Mouse (Mus musculus): ENCODE results near the gene 1700067K01Rik. TPM values are rescaled to one million over a fixed set of nuclear protein-coding genes. Genes with fewer than 3 reads are reported as not detected.

1700067K01Rik gene
- polyA plus RNA-seq, 1 experiment, result 1.5 TPM

GRCm38 (mm10) chr8:83964015-83964765 lies 37.1 kb upstream of the 1700067K01Rik start:
- no peak overlapping the region for H3K9ac ChIP-seq (ENCODE audit: low read depth, poor library complexity, severe bottlenecking)
- no peaks in the 10 kb centered on the region for H3K9me3 ChIP-seq (replicated peaks; ENCODE audit: control insufficient read depth, insufficient read depth, low read length, poor library complexity, severe bottlenecking)
- TF ChIP-seq CTCF (IDR thresholded peaks at IDR 0.05; ENCODE audit: low read depth, low read length), result no peak
- TF ChIP-seq EP300 (IDR thresholded peaks at IDR 0.05; ENCODE audit: insufficient read depth, low read depth, low read length), result no peak
- no peak for TF ChIP-seq POLR2A (IDR thresholded peaks at IDR 0.05; ENCODE audit: insufficient read depth, low read length)
- H3K27me3 ChIP-seq (ENCODE audit: control insufficient read depth, insufficient read depth, low read length, poor library complexity, severe bottlenecking), result no peaks in the 10 kb centered on the region
- no peaks in the 10 kb centered on the region for H3K4me1 ChIP-seq (ENCODE audit: control insufficient read depth, insufficient read depth, low read length)
- H3K36me3 ChIP-seq (ENCODE audit: control insufficient read depth, insufficient read depth, low read length, poor library complexity, severe bottlenecking), result peaks cover 43% of the 10 kb centered on the region
- no peak overlapping the region for H3K27ac ChIP-seq (ENCODE audit: insufficient read depth, low read length)
- H3K4me3 ChIP-seq (ENCODE audit: low read depth, low read length), result no peak overlapping the region

DNA sequence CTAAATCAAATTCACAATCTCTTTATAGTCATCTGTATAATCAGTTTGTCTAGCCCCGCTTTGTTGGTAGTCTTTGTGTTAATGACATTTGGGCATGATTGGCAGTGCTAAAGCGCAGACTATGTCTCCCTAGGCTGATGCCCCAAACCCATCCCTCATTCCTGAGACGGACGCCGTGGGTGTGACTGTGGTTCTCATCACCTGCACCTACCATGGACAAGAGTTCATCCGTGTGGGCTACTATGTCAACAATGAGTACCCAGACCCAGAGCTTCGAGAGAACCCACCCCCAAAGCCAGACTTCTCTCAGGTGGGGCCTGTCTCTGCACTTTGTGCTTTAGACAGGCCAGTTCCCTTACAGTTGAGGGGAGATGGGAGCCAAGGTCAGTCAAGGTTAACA lies 33.6 kb upstream of the 1700067K01Rik start:
- H3K27me3 ChIP-seq (ENCODE audit: control insufficient read depth, insufficient read depth, low read length, poor library complexity, severe bottlenecking), result no peaks in the 10 kb centered on the region
- H3K27ac ChIP-seq (ENCODE audit: insufficient read depth, low read length), result no peak overlapping the region
- no peak overlapping the region for H3K4me3 ChIP-seq (ENCODE audit: low read depth, low read length)
- H3K9me3 ChIP-seq (replicated peaks; ENCODE audit: control insufficient read depth, insufficient read depth, low read length, poor library complexity, severe bottlenecking), result no peaks in the 10 kb centered on the region
- no peaks in the 10 kb centered on the region for H3K4me1 ChIP-seq (ENCODE audit: control insufficient read depth, insufficient read depth, low read length)
- peaks cover 40% of the 10 kb centered on the region for H3K36me3 ChIP-seq (ENCODE audit: control insufficient read depth, insufficient read depth, low read length, poor library complexity, severe bottlenecking)
- no peak overlapping the region for H3K9ac ChIP-seq (ENCODE audit: low read depth, poor library complexity, severe bottlenecking)
- TF ChIP-seq EP300 (IDR thresholded peaks at IDR 0.05; ENCODE audit: insufficient read depth, low read depth, low read length), result no peak
- no peak for TF ChIP-seq CTCF (IDR thresholded peaks at IDR 0.05; ENCODE audit: low read depth, low read length)
- no peak for TF ChIP-seq POLR2A (IDR thresholded peaks at IDR 0.05; ENCODE audit: insufficient read depth, low read length)

DNA sequence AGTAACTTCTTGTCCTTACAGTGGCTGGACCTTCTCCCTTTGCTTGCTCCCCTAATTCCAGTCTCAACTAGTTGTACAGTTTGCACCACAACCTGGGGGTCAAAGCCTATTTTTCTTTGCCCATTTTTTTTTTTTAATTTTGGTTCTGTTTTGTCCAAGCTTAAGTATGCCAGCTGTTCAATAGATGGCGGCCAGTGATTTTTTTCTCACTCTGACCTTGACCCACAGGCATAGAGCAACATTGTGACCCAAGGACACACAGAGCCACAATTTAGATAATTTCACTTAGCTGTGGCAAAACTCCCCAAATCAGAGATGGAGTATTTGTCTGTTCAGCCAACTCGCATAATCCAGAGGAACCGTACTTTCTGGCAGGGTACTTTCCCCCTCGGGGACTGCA lies 30.2 kb upstream of the 1700067K01Rik start:
- Histone ChIP-seq H3K4me1 (ENCODE audit: control insufficient read depth, insufficient read depth, low read length) (no peaks in the 10 kb centered on the region), H3K36me3 (ENCODE audit: control insufficient read depth, insufficient read depth, low read length, poor library complexity, severe bottlenecking) (peaks cover 28% of the 10 kb centered on the region), H3K27ac (ENCODE audit: insufficient read depth, low read length) (no peak overlapping the region), H3K27me3 (ENCODE audit: control insufficient read depth, insufficient read depth, low read length, poor library complexity, severe bottlenecking) (no peaks in the 10 kb centered on the region), H3K4me3 (ENCODE audit: low read depth, low read length) (no peak overlapping the region), H3K9me3 (replicated peaks; ENCODE audit: control insufficient read depth, insufficient read depth, low read length, poor library complexity, severe bottlenecking) (no peaks in the 10 kb centered on the region), H3K9ac (ENCODE audit: low read depth, poor library complexity, severe bottlenecking) (no peak overlapping the region)
- TF ChIP-seq POLR2A (IDR thresholded peaks at IDR 0.05; ENCODE audit: insufficient read depth, low read length), result no peak
- no peak for TF ChIP-seq CTCF (IDR thresholded peaks at IDR 0.05; ENCODE audit: low read depth, low read length)
- TF ChIP-seq EP300 (IDR thresholded peaks at IDR 0.05; ENCODE audit: insufficient read depth, low read depth, low read length), result no peak

DNA sequence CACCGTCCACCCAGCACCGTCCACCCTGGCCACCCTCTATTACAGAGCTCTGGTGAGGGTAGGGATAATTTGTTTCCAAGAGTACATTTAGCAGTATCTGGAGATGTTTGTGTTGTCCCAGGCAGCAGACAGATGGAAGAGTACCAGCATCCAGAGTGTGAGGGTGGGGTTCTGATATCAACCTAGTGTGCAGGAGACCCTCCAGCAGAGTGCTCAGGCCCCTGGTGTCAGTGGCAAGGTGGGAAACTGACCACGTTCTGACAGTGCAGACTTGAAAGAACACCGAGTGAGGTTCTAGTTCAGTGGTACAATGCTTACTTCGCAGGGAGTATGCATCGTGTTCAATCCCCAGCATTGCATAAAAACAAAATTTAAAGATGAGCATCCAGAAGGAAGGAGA lies 29.6 kb upstream of the 1700067K01Rik start:
- Histone ChIP-seq H3K4me3 (ENCODE audit: low read depth, low read length) (no peak overlapping the region), H3K9ac (ENCODE audit: low read depth, poor library complexity, severe bottlenecking) (peak overlapping the region; percentile 72; the same call in 1 of the 2 replicates), H3K4me1 (ENCODE audit: control insufficient read depth, insufficient read depth, low read length) (no peaks in the 10 kb centered on the region), H3K9me3 (replicated peaks; ENCODE audit: control insufficient read depth, insufficient read depth, low read length, poor library complexity, severe bottlenecking) (no peaks in the 10 kb centered on the region), H3K27me3 (ENCODE audit: control insufficient read depth, insufficient read depth, low read length, poor library complexity, severe bottlenecking) (no peaks in the 10 kb centered on the region), H3K36me3 (ENCODE audit: control insufficient read depth, insufficient read depth, low read length, poor library complexity, severe bottlenecking) (peaks cover 25% of the 10 kb centered on the region), H3K27ac (ENCODE audit: insufficient read depth, low read length) (no peak overlapping the region)
- TF ChIP-seq POLR2A (IDR thresholded peaks at IDR 0.05; ENCODE audit: insufficient read depth, low read length), result no peak
- TF ChIP-seq EP300 (IDR thresholded peaks at IDR 0.05; ENCODE audit: insufficient read depth, low read depth, low read length), result no peak
- no peak for TF ChIP-seq CTCF (IDR thresholded peaks at IDR 0.05; ENCODE audit: low read depth, low read length)

- TF ChIP-seq POLR2A (IDR thresholded peaks at IDR 0.05; ENCODE audit: insufficient read depth, low read length) (no peak), CTCF (IDR thresholded peaks at IDR 0.05; ENCODE audit: low read depth, low read length) (no peak), EP300 (IDR thresholded peaks at IDR 0.05; ENCODE audit: insufficient read depth, low read depth, low read length) (no peak)
- H3K9ac ChIP-seq (ENCODE audit: low read depth, poor library complexity, severe bottlenecking), result peak within 1 kb of the TSS; percentile 72
- H3K27me3 ChIP-seq (ENCODE audit: control insufficient read depth, insufficient read depth, low read length, poor library complexity, severe bottlenecking), result no peaks in the 10 kb centered on the region
- H3K36me3 ChIP-seq (ENCODE audit: control insufficient read depth, insufficient read depth, low read length, poor library complexity, severe bottlenecking), result peaks cover 19% of the 10 kb centered on the region
- no peak within 1 kb of the TSS for H3K27ac ChIP-seq (ENCODE audit: insufficient read depth, low read length)
- H3K4me3 ChIP-seq (ENCODE audit: low read depth, low read length), result peak within 1 kb of the TSS; percentile 89
- no peaks in the 10 kb centered on the region for H3K9me3 ChIP-seq (replicated peaks; ENCODE audit: control insufficient read depth, insufficient read depth, low read length, poor library complexity, severe bottlenecking)
- no peaks in the 10 kb centered on the region for H3K4me1 ChIP-seq (ENCODE audit: control insufficient read depth, insufficient read depth, low read length)
These were observed 28.9 kb upstream of the 1700067K01Rik start, which contains the start of gene Prkaca for GRCm38 (mm10) chr8:83972150-83973120. TSS of gene Prkaca (plus strand) at chr8:83972993.
